Mouse (Mus musculus) stomach, embryonic 15.5 days (tissue): ENCODE data around the gene Mark4. TPM values are rescaled to one million over a fixed set of nuclear protein-coding genes. Genes with fewer than 3 reads are reported as not detected.

ENCODE experiments used
- ATAC-seq: fragments of 200-750 bp; cut with Nextera tagmentation; 2 replicates; pipeline ENCODE4 v1.8.0; 2017; ENCODE audit warnings: low read depth, moderate number of reproducible peaks, moderate TSS enrichment; ENCODE audit not compliant: insufficient read depth, low FRiP score
- H3K27ac ChIP-seq: fragments of 300-500 bp; sonication (generic); 2 replicates; pipeline ENCODE4 v1.5.1; 2015; ENCODE audit warnings: mild to moderate bottlenecking, inconsistent platforms
- H3K27me3 ChIP-seq: fragments of 300-500 bp; sonication (generic); replicated peaks from 2 replicates; pipeline ENCODE4 v1.6.1; 2015; ENCODE audit warnings: inconsistent platforms
- H3K36me3 ChIP-seq: fragments of 300-500 bp; sonication (generic); 2 replicates; pipeline ENCODE4 v1.6.1; 2015; ENCODE audit warnings: inconsistent platforms
- H3K4me1 ChIP-seq: fragments of 300-500 bp; sonication (generic); 2 replicates; pipeline ENCODE4 v1.6.1; 2015; ENCODE audit warnings: inconsistent platforms
- H3K4me2 ChIP-seq: fragments of 300-500 bp; sonication (generic); 2 replicates; pipeline ENCODE4 v1.6.1; 2015; ENCODE audit warnings: mild to moderate bottlenecking, inconsistent platforms
- H3K4me3 ChIP-seq: fragments of 300-500 bp; sonication (generic); replicated peaks from 2 replicates; pipeline ENCODE4 v1.5.1; 2015; ENCODE audit warnings: inconsistent platforms
- H3K9ac ChIP-seq: fragments of 300-500 bp; sonication (generic); 2 replicates; pipeline ENCODE4 v1.6.1; 2015; ENCODE audit warnings: inconsistent platforms
- H3K9me3 ChIP-seq: fragments of 300-500 bp; sonication (generic); 2 replicates; pipeline ENCODE4 v1.6.1; 2016; ENCODE audit warnings: inconsistent platforms
- WGBS: fragments of 180-500 bp; shearing (Covaris S2); methylation state at CpG from one replicate; pipeline ENCODE4 v1.1.7; 2015; 5-methylcytosine and 5-hydroxymethylcytosine counted together
- polyA plus RNA-seq: library from polyadenylated mRNA; unstranded; fragments of >200 nt; fragmentation: Nextera tagmentation; extraction: Ambion mirVana; gene quantifications from 2 replicates; pipeline ENCODE4 v1.2.1, GENCODE M21; 2015

Mark4 gene
- polyA plus RNA-seq, 1 experiment from 2014 or later, result 7.8 TPM

DNA sequence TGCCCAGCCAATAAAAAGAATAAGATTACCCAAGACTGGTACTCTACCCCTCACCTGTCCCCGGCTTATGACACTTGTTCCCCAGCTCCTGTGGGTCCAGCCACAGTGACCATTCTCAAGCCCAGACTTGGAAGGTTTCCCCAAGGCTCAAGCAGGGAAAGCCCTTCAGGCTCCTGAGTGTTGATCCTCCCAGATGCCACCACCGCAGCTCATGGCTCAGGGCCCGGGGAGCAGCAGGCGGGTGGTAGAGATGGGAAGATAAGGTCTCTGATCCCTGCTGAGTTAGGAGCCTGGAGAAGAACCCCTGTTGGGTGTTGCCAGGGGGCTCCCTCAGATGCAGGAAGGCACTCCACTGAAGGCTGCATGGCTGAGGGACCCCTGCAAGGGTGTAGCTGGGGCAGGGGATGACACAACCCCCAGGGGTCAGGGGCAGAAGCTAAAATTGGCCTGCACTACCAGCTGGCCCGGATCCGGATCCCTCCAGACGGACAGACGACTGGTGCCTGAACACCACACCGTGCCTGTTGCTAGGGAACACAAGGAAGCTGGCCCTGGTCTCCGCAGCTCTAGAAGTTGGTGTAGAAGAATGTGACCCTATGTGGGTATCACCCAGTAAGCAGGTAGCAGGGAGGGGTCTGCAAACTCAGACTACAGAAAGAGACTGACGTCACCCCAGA lies 2.7 kb downstream of the Mark4 start:
- 72% methylated on average over 11 of the region's 11 CpGs for WGBS
- Histone ChIP-seq H3K4me1 (peaks cover 18% of the 10 kb centered on the region), H3K27ac (no peak overlapping the region), H3K4me3 (no peak overlapping the region), H3K9me3 (no peaks in the 10 kb centered on the region), H3K9ac (no peak overlapping the region), H3K36me3 (peaks cover 8% of the 10 kb centered on the region), H3K4me2 (peak overlapping the region; percentile 94; the same call in 1 of the 2 replicates), H3K27me3 (no peaks in the 10 kb centered on the region)
- ATAC-seq, result no peak

DNA sequence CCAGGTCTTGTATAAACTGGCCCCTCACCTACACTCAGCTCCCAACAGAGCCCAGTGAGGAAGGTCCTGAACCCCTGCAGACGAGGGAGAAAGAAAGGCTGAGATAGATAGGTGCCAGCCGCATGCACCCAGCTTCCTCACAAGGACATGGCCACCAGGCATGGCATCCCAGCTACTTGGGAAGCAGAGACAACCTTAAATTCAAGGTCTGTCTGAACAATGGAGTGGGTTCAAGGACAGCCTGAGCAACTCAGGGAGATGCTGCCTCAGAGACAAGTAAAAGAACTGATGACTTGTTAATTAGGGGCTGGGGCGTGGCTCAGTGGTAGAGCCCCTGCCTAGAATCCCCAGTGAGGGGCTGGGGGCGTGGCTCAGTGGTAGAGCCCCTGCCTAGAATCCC lies 3.4 kb downstream of the Mark4 start:
- Histone ChIP-seq H3K4me1 (peaks cover 18% of the 10 kb centered on the region), H3K4me2 (no peak overlapping the region), H3K36me3 (peaks cover 9% of the 10 kb centered on the region), H3K9ac (no peak overlapping the region), H3K27ac (no peak overlapping the region), H3K27me3 (no peaks in the 10 kb centered on the region), H3K9me3 (no peaks in the 10 kb centered on the region), H3K4me3 (no peak overlapping the region)
- ATAC-seq, result no peak
- 94% methylated on average over 4 of the region's 4 CpGs for WGBS

DNA sequence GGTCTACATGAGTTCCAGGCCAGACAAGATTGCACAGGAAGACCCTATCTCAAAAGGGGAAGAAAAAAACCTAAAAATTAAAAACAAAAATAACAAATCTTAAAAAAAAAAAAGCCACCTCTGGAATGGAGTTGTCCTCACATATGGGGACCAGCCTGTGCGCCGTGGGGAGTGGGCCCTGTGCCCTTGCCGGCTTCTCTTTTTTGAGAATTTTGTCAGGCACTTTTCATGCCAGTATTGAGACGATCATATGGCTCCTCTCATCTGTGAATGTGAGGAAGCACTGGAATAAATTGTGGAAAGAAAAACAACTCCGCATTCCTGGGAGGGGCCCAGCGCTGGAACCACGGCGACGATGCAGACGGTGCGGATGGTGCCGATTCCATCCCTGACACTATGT lies 9.5 kb downstream of the Mark4 start:
- 90% methylated on average over 12 of the region's 12 CpGs for WGBS
- H3K9me3 ChIP-seq, result no peaks in the 10 kb centered on the region
- H3K4me3 ChIP-seq, result no peak overlapping the region
- H3K4me2 ChIP-seq, result no peak overlapping the region
- H3K4me1 ChIP-seq, result no peaks in the 10 kb centered on the region
- no peak overlapping the region for H3K9ac ChIP-seq
- no peak overlapping the region for H3K27ac ChIP-seq
- no peak for ATAC-seq
- H3K27me3 ChIP-seq, result no peaks in the 10 kb centered on the region
- H3K36me3 ChIP-seq, result peaks cover 39% of the 10 kb centered on the region

DNA sequence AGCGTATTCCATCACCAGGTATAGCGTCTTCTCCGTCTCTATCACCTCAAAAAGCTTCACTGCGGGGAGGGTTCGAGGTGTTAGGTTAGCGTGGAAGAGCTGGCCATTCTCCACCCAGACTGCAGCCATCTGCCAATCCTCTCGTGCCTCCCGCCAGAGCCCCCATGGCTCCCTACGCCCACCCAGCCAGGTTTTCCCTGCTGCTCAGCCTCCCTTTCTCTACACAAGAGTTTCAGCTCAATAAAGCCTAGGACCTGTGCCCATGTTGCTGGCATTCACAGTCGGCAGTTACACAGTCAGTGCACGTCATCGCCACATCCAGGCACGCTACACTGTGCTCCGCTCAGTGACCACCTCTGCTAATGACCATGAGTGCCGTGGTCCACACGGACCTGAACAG lies 10.9 kb downstream of the Mark4 start:
- Histone ChIP-seq H3K4me1 (no peaks in the 10 kb centered on the region), H3K27me3 (no peaks in the 10 kb centered on the region), H3K9me3 (no peaks in the 10 kb centered on the region), H3K9ac (no peak overlapping the region), H3K27ac (no peak overlapping the region), H3K36me3 (peaks cover 45% of the 10 kb centered on the region), H3K4me2 (no peak overlapping the region), H3K4me3 (no peak overlapping the region)
- no peak for ATAC-seq
- 95% methylated on average over 16 of the region's 16 CpGs for WGBS

DNA sequence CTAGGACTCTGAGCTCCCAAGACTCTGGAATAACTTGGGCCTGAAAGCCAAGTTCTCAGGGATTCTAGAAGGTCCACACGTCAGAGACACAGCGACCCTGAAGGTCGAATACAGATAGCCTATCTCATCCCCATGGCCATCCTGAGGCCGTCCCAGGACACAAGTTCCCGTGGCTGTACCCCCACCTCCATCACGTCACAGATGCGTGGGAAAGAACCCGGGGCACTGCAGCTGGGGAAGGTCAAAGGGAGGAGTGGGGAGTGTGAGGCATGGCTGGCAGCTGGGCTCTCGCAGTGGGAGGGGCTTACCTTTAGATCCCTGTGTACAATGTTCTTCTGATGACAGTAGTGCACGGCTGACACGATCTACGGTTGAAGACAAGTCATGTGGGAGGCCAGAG lies 13.8 kb downstream of the Mark4 start:
- no peaks in the 10 kb centered on the region for H3K4me1 ChIP-seq
- peak; percentile 37; the same call in 1 of the 2 replicates for ATAC-seq
- no peak overlapping the region for H3K4me2 ChIP-seq
- H3K4me3 ChIP-seq, result no peak overlapping the region
- H3K9me3 ChIP-seq, result no peaks in the 10 kb centered on the region
- H3K27ac ChIP-seq, result no peak overlapping the region
- peaks cover 60% of the 10 kb centered on the region for H3K36me3 ChIP-seq
- 76% methylated on average over 12 of the region's 12 CpGs for WGBS
- H3K27me3 ChIP-seq, result no peaks in the 10 kb centered on the region
- no peak overlapping the region for H3K9ac ChIP-seq

DNA sequence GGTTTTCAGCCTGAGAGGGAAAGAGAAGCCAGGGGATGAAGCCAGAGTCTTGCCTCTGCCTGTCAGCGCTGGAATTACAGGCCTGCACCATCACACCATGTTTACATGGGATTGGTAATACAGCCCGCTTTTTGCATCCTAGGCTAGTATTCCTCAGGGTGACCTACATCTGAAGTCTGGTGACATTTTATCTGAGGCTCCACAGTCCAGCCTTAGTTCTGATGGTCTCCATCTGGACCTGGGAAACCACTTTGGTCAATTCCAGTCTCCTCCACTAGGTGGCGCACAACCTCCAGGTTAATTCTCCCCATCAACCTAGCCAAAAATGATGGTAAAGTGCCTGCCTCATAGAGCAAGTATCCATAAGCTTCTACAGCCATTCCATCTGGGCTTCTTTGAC lies 15.3 kb downstream of the Mark4 start:
- H3K27me3 ChIP-seq, result no peaks in the 10 kb centered on the region
- H3K9me3 ChIP-seq, result no peaks in the 10 kb centered on the region
- H3K36me3 ChIP-seq, result peaks cover 53% of the 10 kb centered on the region
- no peak overlapping the region for H3K9ac ChIP-seq
- WGBS, result 32% methylated on average over 3 of the region's 3 CpGs
- H3K4me1 ChIP-seq, result no peaks in the 10 kb centered on the region
- no peak overlapping the region for H3K4me2 ChIP-seq
- no peak overlapping the region for H3K4me3 ChIP-seq
- no peak overlapping the region for H3K27ac ChIP-seq
- no peak for ATAC-seq

DNA sequence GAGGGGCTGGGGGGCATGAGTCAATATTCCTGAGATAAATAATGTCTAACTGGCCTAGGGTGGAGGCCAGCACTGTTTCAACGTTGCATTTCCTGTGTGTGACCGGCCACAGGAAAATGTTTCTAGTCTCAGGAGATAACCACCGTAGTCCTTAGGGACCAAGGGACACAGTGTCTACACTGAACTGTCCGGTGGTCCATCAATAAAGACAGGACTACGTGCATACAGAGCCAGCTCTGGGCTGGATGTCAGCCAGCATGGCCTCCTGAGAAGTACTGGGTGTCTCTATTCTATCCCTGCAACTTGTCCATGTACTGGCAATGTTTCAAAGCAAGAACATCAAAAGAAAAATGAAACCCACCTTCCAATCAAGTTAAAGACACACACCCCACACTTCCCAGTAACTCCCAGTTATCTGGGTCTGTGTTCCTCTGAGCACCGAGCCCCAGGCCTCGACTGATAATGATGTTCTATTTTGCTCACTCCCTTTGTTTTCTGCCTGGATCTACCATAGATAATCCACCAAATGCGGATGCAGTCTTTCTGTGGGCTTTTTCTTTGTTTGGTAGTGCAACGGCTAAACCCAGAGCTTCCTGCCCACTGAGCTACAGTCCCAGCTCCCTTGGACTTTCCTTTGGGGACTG lies 17.1 kb downstream of the Mark4 start:
- H3K36me3 ChIP-seq, result peaks cover 62% of the 10 kb centered on the region
- no peak overlapping the region for H3K4me3 ChIP-seq
- WGBS, result 75% methylated on average over 9 of the region's 9 CpGs
- no peak overlapping the region for H3K4me2 ChIP-seq
- H3K27me3 ChIP-seq, result no peaks in the 10 kb centered on the region
- no peak overlapping the region for H3K9ac ChIP-seq
- H3K4me1 ChIP-seq, result no peaks in the 10 kb centered on the region
- H3K27ac ChIP-seq, result no peak overlapping the region
- ATAC-seq, result no peak
- no peaks in the 10 kb centered on the region for H3K9me3 ChIP-seq

DNA sequence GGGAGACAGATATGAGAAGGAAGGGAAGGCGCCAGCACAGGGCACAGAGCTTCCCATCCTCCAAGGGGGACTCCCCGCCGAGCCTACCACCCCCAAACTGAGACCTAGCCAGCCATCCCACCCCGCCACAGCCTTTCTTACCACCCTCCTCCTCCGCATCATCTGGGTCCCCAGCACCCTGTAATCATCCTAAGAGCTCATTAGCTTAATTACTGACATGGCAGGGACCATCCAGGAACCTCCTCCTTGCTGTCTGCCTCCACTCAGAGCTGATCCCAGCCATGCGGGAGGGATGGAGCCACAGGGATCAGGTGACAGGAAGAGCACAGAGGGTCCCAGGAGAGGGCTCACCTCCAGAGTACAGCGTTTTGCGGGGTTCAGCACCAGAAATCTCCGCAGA lies 21.6 kb downstream of the Mark4 start:
- Histone ChIP-seq H3K9ac (no peak overlapping the region), H3K9me3 (no peaks in the 10 kb centered on the region), H3K4me1 (no peaks in the 10 kb centered on the region), H3K27ac (no peak overlapping the region), H3K36me3 (peaks cover 80% of the 10 kb centered on the region), H3K27me3 (no peaks in the 10 kb centered on the region), H3K4me3 (no peak overlapping the region), H3K4me2 (no peak overlapping the region)
- 87% methylated on average over 9 of the region's 9 CpGs for WGBS
- ATAC-seq, result no peak

DNA sequence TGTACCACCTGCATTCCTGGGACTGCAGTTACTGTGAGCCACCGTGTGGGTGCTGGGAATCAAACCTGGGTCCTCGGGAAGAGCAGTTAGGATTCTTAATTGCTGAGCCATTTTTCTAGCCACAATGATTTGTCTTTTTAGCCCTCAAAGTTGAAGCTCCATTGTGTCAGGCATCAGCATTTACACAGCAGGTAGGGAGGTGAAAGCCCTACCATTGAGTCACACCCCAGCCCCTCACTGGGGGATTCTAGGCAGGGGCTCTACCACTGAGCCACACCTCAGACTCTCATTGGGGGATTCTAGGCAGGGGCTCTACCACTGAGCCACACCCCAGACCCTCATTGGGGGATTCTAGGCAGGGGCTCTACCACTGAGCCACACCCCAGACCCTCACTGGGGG lies 22.3 kb downstream of the Mark4 start:
- WGBS, result 98% methylated on average over 2 of the region's 2 CpGs
- H3K4me2 ChIP-seq, result no peak overlapping the region
- H3K27ac ChIP-seq, result no peak overlapping the region
- H3K4me3 ChIP-seq, result no peak overlapping the region
- H3K9ac ChIP-seq, result no peak overlapping the region
- H3K27me3 ChIP-seq, result no peaks in the 10 kb centered on the region
- no peaks in the 10 kb centered on the region for H3K4me1 ChIP-seq
- ATAC-seq, result no peak
- H3K9me3 ChIP-seq, result no peaks in the 10 kb centered on the region
- peaks cover 81% of the 10 kb centered on the region for H3K36me3 ChIP-seq

DNA sequence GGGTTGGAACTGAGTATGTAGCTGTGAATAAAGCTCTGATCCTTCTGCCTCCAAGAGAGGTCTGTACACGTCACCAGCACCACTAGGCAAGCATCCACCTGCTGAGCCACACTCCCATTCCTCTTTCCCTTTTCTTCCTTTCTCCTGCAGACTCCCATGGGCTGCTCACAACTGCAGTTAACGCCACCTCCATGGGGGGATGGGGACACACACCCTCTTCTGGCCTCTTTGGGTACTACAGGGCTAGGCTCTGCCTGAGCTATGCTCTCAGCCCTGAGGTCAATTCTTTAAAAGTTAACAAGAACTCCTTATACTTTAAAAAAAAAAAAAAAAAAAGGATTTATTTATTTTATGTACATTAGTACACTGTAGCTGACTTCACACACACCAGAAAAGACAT lies 26.1 kb downstream of the Mark4 start:
- Histone ChIP-seq H3K9me3 (no peaks in the 10 kb centered on the region), H3K4me3 (no peak overlapping the region), H3K36me3 (peaks cover 86% of the 10 kb centered on the region), H3K27ac (no peak overlapping the region), H3K4me2 (no peak overlapping the region), H3K9ac (no peak overlapping the region), H3K27me3 (no peaks in the 10 kb centered on the region), H3K4me1 (no peaks in the 10 kb centered on the region)
- WGBS, result 95% methylated on average over 2 of the region's 2 CpGs
- no peak for ATAC-seq

DNA sequence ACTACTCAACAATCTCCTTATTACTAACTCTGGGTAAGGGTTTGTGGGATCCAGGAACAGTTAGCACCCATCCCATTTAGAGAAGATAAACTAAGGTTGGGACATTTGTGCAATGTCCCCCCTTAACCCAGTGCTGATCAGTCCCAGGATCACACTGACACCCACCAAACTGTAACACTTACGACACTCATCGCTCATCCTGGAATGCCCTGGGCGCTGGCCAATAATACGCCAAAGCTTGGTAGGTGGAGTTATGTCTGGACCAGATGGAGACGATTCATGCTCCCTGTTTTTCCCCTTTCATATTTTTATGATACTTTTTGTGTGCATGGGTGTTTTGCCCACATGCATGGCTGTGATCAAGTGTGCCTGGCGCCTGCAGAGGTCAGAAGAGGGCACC lies 28.2 kb downstream of the Mark4 start:
- no peak for ATAC-seq
- Histone ChIP-seq H3K9ac (no peak overlapping the region), H3K4me1 (no peaks in the 10 kb centered on the region), H3K4me2 (no peak overlapping the region), H3K9me3 (no peaks in the 10 kb centered on the region), H3K27me3 (no peaks in the 10 kb centered on the region), H3K27ac (no peak overlapping the region), H3K4me3 (no peak overlapping the region), H3K36me3 (peaks cover 85% of the 10 kb centered on the region)
- WGBS, result 83% methylated on average over 6 of the region's 6 CpGs

DNA sequence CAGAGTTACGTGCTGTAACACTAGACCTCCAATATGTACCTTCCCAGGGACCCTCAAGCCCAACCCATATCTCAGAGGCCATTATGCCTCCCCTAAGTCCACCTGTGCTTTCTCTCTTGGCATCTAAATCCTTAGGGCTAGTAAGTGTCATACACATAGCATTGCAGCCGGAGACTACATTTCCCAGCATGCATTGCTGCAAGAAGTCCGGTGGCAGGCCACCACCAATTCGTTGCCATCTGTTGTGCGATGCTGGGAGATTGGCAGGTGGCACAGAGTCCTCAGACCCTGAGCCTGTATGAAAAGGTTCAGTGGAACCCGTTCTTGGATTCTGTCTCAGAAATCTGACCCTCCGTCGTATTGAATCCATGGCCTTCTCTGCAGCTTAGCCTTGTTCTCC lies 28.9 kb downstream of the Mark4 start:
- no peak for ATAC-seq

More for the DNA sequence above, 28.9 kb downstream of the Mark4 start:
- Histone ChIP-seq H3K36me3 (peaks cover 81% of the 10 kb centered on the region), H3K4me2 (no peak overlapping the region), H3K27ac (no peak overlapping the region), H3K4me1 (no peaks in the 10 kb centered on the region), H3K9me3 (no peaks in the 10 kb centered on the region), H3K4me3 (no peak overlapping the region), H3K27me3 (no peaks in the 10 kb centered on the region), H3K9ac (no peak overlapping the region)
- WGBS, result 75% methylated on average over 8 of the region's 8 CpGs
